Mouse (Mus musculus) spleen, adult 2 months (tissue): Measurements from ENCODE around the gene Gm21885. TPM values are rescaled to one million over a fixed set of nuclear protein-coding genes. Genes with fewer than 3 reads are reported as not detected.

Experiments
- DNase-seq, 2 experiments: peaks; one replicate each; pipeline versions ENCODE4 v3.0.0 to v3.0.0-alpha.2; 2012 to 2021; ENCODE audit warnings: low spot score in 2 of 2, low read depth in 1 of 2
- H3K27ac ChIP-seq: fragments of 200-500 bp; 2 replicates; pipeline ENCODE4 v1.5.1; 2012; ENCODE audit warnings: low read length, inconsistent platforms; ENCODE audit not compliant: insufficient read depth
- H3K27me3 ChIP-seq: fragments of 200-500 bp; 2 replicates; pipeline ENCODE4 v1.6.1; 2012; ENCODE audit warnings: mild to moderate bottlenecking, moderate library complexity, low read length, inconsistent platforms; ENCODE audit not compliant: control insufficient read depth, insufficient read depth
- H3K36me3 ChIP-seq: fragments of 200-500 bp; 2 replicates; pipeline ENCODE4 v1.6.1; 2012; ENCODE audit warnings: mild to moderate bottlenecking, low read length, inconsistent platforms; ENCODE audit not compliant: control insufficient read depth, insufficient read depth
- H3K4me1 ChIP-seq: fragments of 200-500 bp; 2 replicates; pipeline ENCODE4 v1.6.1; 2011; ENCODE audit warnings: inconsistent platforms; ENCODE audit not compliant: control insufficient read depth, insufficient read depth, insufficient read length
- H3K4me3 ChIP-seq: fragments of 200-500 bp; 2 replicates; pipeline ENCODE4 v1.5.1; 2011; ENCODE audit warnings: mild to moderate bottlenecking, inconsistent platforms; ENCODE audit not compliant: insufficient read depth, insufficient read length; ENCODE audit errors: extremely low read depth
- CTCF ChIP-seq: fragments of 200-500 bp; IDR thresholded peaks from 2 replicates; pipeline ENCODE4 v1.5.1; 2011; ENCODE audit warnings: mild to moderate bottlenecking, inconsistent platforms; ENCODE audit not compliant: insufficient read depth, insufficient read length, insufficient replicate concordance; ENCODE audit errors: extremely low read depth
- POLR2A ChIP-seq: fragments of 200-500 bp; IDR thresholded peaks from 2 replicates; pipeline ENCODE4 v1.6.1; 2011; ENCODE audit warnings: low read depth, low read length, inconsistent platforms
- WGBS: fragments of 180-500 bp; shearing (Covaris S2); methylation state at CpG from one replicate; pipeline ENCODE4 v1.1.7; 2018; 5-methylcytosine and 5-hydroxymethylcytosine counted together
- polyA plus RNA-seq: library from polyadenylated mRNA; depleted of rRNA; stranded (reverse); fragments of >200 nt; gene quantifications from 2 replicates; pipeline ENCODE4 v1.2.3, GENCODE M21; 2012

Gm21885 gene
- polyA plus RNA-seq, 1 experiment: not detected

GRCm38 (mm10) chr11:94294996-94295845 lies 13.5 kb downstream of the Gm21885 start:
- no peak for DNase-seq
- TF ChIP-seq CTCF (no peak), POLR2A (no peak)
- Histone ChIP-seq H3K27ac (no peak overlapping the region), H3K4me3 (no peak overlapping the region), H3K36me3 (peaks cover 58% of the 10 kb centered on the region), H3K27me3 (no peaks in the 10 kb centered on the region), H3K4me1 (no peaks in the 10 kb centered on the region)
- 95% methylated on average over 9 of the region's 9 CpGs for WGBS

DNA sequence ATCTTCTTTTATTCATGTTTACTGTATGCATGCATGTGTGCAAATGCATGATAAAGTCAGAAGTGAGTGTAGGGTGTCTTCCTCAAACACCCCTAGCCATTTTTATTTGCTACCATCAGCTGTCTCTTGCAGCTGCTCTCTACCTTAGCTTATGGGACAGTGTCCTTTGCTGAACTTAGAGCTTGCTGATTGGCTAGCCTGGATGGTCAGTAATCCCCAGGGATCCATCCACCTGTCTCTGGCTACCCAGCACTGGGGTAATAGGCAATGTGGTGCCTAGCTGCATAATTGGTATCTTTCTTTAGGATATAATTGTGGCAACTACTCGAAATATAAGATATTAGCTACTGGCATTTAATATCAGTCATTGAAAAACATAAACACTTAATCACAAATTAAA lies 31.1 kb downstream of the Gm21885 start:
- TF ChIP-seq CTCF (no peak), POLR2A (no peak)

GRCm38 (mm10) chr11:94314098-94314652 lies 32.5 kb downstream of the Gm21885 start:
- DNase-seq: no peak
- peaks cover 7% of the 10 kb centered on the region; the same call in 1 of the 2 replicates for H3K4me1 ChIP-seq
- 68% methylated on average over 2 of the region's 2 CpGs for WGBS
- H3K27me3 ChIP-seq: no peaks in the 10 kb centered on the region
- H3K4me3 ChIP-seq: no peak overlapping the region
- H3K27ac ChIP-seq: no peak overlapping the region
- TF ChIP-seq CTCF (no peak), POLR2A (no peak)
- H3K36me3 ChIP-seq: no peaks in the 10 kb centered on the region; the same call in 1 of the 2 replicates

More for the DNA sequence above, 31.1 kb downstream of the Gm21885 start:
- Histone ChIP-seq H3K27ac (no peak overlapping the region), H3K27me3 (no peaks in the 10 kb centered on the region), H3K4me3 (no peak overlapping the region), H3K4me1 (peaks cover 7% of the 10 kb centered on the region; the same call in 1 of the 2 replicates), H3K36me3 (no peaks in the 10 kb centered on the region; the same call in 1 of the 2 replicates)
- WGBS: 75% methylated on average over 1 of the region's 1 CpGs
- DNase-seq: no peak

DNA sequence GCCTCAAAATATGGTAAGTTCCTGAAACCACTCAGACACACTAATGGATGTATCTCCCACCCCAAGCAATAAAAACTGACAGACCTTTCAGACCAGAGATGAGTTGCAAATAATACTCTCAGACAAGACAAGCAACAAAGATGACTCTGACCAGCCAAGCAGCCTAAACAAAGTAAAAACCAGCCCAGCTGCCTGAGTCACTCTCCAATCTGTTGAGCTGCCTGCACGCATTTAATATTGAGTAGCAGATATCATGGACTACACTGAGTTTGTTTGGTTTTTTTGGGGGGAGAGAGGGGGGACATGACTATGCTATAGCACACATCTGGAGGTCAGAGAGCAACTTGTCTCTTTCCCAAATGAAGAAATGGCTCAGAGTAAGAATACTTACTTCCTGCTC lies 33.6 kb downstream of the Gm21885 start:
- H3K4me1 ChIP-seq: peaks cover 7% of the 10 kb centered on the region; the same call in 1 of the 2 replicates

DNA sequence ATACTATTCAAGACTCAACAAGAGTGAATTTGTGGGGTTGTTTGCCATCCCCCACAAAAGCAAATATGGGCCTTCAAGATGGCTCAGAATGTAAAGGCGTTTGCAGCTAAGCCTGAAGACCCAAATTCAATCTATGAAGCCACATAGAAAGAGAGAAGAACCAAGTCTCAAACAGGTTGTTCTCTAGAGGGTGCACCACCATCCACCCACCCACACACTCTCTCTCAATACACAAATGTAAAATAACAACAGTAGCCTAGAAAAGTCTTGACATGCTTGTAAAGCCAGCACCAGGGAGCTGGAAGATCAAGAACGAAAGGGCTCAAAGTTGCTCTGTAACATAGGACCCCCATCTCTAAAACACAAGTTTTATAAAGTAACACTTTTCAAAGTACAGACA lies 34.9 kb downstream of the Gm21885 start:
- Histone ChIP-seq H3K4me3 (no peak overlapping the region), H3K27ac (no peak overlapping the region), H3K36me3 (no peaks in the 10 kb centered on the region; the same call in 1 of the 2 replicates), H3K4me1 (peaks cover 7% of the 10 kb centered on the region; the same call in 1 of the 2 replicates), H3K27me3 (no peaks in the 10 kb centered on the region)
- no peak for DNase-seq
- WGBS: 83% methylated on average over 2 of the region's 2 CpGs
- TF ChIP-seq POLR2A (no peak), CTCF (no peak)

More for the DNA sequence above, 33.6 kb downstream of the Gm21885 start:
- no peaks in the 10 kb centered on the region; the same call in 1 of the 2 replicates for H3K36me3 ChIP-seq
- 71% methylated on average over 1 of the region's 1 CpGs for WGBS
- no peak overlapping the region for H3K27ac ChIP-seq
- H3K27me3 ChIP-seq: no peaks in the 10 kb centered on the region
- TF ChIP-seq CTCF (no peak), POLR2A (no peak)
- DNase-seq: no peak
- H3K4me3 ChIP-seq: no peak overlapping the region

DNA sequence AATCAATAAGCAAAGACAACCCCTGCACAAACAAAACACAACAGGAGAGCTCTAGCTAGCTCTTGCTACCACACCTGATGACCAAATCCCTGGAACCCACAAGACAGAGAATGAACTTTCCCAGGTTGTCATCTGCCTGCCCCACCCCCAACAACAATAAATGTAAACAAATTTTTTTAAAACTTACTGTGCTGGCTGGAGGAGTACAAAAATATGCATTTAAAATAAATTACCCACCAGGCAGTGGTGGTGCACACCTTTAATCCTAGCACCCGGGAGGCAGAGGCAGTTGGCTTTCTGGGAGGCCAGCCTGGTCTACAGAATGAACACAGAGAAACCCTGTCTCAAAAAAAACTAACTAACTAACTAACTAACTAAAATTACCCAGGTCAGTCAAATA lies 35.3 kb downstream of the Gm21885 start:
- TF ChIP-seq CTCF: no peak
- no peak for TF ChIP-seq POLR2A
- WGBS: 55% methylated on average over 1 of the region's 1 CpGs
- Histone ChIP-seq H3K4me1 (peaks cover 7% of the 10 kb centered on the region; the same call in 1 of the 2 replicates), H3K27me3 (no peaks in the 10 kb centered on the region), H3K27ac (no peak overlapping the region), H3K36me3 (no peaks in the 10 kb centered on the region; the same call in 1 of the 2 replicates), H3K4me3 (no peak overlapping the region)
- DNase-seq: no peak

DNA sequence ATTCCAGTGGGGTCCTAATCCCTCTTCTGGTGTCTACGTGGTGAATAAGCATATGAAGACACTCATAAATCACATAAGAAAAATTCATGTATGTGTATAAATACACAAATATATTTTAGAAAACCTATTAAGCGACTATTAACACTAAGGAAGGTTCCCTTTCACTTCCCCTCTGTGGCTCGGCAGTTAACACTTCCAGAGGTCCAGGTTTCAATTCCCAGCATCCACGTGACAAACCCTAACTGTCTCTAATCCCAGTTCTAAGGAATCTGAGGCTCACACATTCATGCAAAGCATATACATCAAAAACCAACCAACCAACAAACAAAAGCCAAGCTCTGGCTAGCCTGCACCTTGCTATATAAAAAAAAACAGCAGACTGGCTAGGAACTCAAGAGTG lies 35.8 kb downstream of the Gm21885 start:
- DNase-seq: no peak
- TF ChIP-seq CTCF: no peak
- TF ChIP-seq POLR2A: no peak
- peaks cover 7% of the 10 kb centered on the region; the same call in 1 of the 2 replicates for H3K4me1 ChIP-seq
- no peaks in the 10 kb centered on the region for H3K27me3 ChIP-seq
- WGBS: 40% methylated on average over 4 of the region's 4 CpGs
- no peak overlapping the region for H3K27ac ChIP-seq
- no peak overlapping the region for H3K4me3 ChIP-seq
- H3K36me3 ChIP-seq: no peaks in the 10 kb centered on the region; the same call in 1 of the 2 replicates
